Mouse (Mus musculus): ENCODE measurements around the gene Btbd18.

GRCm38 (mm10) chr2:84632999-84633398 lies 25.9 kb upstream of the Btbd18 start:
- TF ChIP-seq CTCF (IDR thresholded peaks at IDR 0.05; ENCODE audit: borderline replicate concordance, extremely low read depth, insufficient read depth, insufficient read length) (no peak), POLR2A (IDR thresholded peaks at IDR 0.05; ENCODE audit: borderline replicate concordance, extremely low read depth, insufficient read depth, insufficient read length, poor library complexity, severe bottlenecking) (no peak)

Measured in brain, embryonic 14.5 days (tissue).